Mouse (Mus musculus) 3T3-L1 (cell line): ENCODE measurements at regions not wholly inside any gene's neighbourhood (a gene's known extent, or its start where the extent isn't known, plus 50 kb on each side); places are given as distances from the start of the nearest gene placed in this dataset.

Experiments used
- DNase-seq: peaks from one replicate; pipeline ENCODE4 v3.0.0-alpha.2; 2015; ENCODE audit warnings: low read depth, low spot score

GRCm38 (mm10) chr10:67819534-67819933 lies 92.9 kb downstream of the Zfp365 start:
- DNase-seq, result no peak

- no peak for DNase-seq
Observed at GRCm38 (mm10) chr10:67813901-67814300, 98.6 kb downstream of the Zfp365 start.

GRCm38 (mm10) chr10:67805131-67805530 lies 107.3 kb downstream of the Zfp365 start:
- DNase-seq, result peak; percentile 71

- no peak for DNase-seq
Observed at GRCm38 (mm10) chr10:67804637-67805036, 107.8 kb downstream of the Zfp365 start.

- DNase-seq, result no peak
Observed at GRCm38 (mm10) chr10:67802156-67802555, 110.3 kb downstream of the Zfp365 start.

GRCm38 (mm10) chr10:67801619-67802018 lies 110.8 kb downstream of the Zfp365 start:
- no peak for DNase-seq

- DNase-seq, result no peak
Observed at GRCm38 (mm10) chr10:67798991-67799390, 113.5 kb downstream of the Zfp365 start.

GRCm38 (mm10) chr10:67793206-67793605 lies 119.3 kb downstream of the Zfp365 start:
- DNase-seq, result peak; percentile 14

GRCm38 (mm10) chr10:67789651-67790050 lies 122.8 kb downstream of the Zfp365 start:
- DNase-seq, result no peak

- DNase-seq, result no peak
Observed at GRCm38 (mm10) chr10:67788116-67788515, 124.3 kb downstream of the Zfp365 start.

- DNase-seq, result peak; percentile 98
Observed at GRCm38 (mm10) chr10:67785563-67785962, 126.9 kb downstream of the Zfp365 start.

- DNase-seq, result no peak
Observed at GRCm38 (mm10) chr10:67778341-67778740, 134.1 kb downstream of the Zfp365 start.

- DNase-seq, result no peak
Observed at GRCm38 (mm10) chr10:67777721-67778120, 134.7 kb downstream of the Zfp365 start.

- no peak for DNase-seq
Observed at GRCm38 (mm10) chr10:67776851-67777250, 135.6 kb downstream of the Zfp365 start.

GRCm38 (mm10) chr10:67771796-67772195 lies 140.7 kb downstream of the Zfp365 start:
- DNase-seq, result no peak

GRCm38 (mm10) chr10:67766099-67766498 lies 146.4 kb downstream of the Zfp365 start:
- peak; percentile 73 for DNase-seq

- peak; percentile 39 for DNase-seq
Observed at GRCm38 (mm10) chr10:67760424-67760823, 152.0 kb downstream of the Zfp365 start.

- DNase-seq, result no peak
Observed at GRCm38 (mm10) chr10:67748121-67748520, 164.3 kb downstream of the Zfp365 start.

- DNase-seq, result peak; percentile 77
Observed at GRCm38 (mm10) chr10:67747461-67747860, 165.0 kb downstream of the Zfp365 start.

- peak; percentile 64 for DNase-seq
Observed at GRCm38 (mm10) chr10:67746140-67746539, 166.3 kb downstream of the Zfp365 start.

- no peak for DNase-seq
Observed at GRCm38 (mm10) chr10:67743561-67743960, 168.9 kb downstream of the Zfp365 start.

GRCm38 (mm10) chr10:67742824-67743223 lies 169.6 kb downstream of the Zfp365 start:
- no peak for DNase-seq

- DNase-seq, result no peak
Observed at GRCm38 (mm10) chr10:67742305-67742704, 170.2 kb downstream of the Zfp365 start.

GRCm38 (mm10) chr10:67739199-67739598 lies 173.3 kb downstream of the Zfp365 start:
- DNase-seq, result no peak
